Mouse (Mus musculus) embryonic facial prominence, embryonic 11.5 days (tissue): ENCODE measurements around the gene Lrrc3c. TPM values are rescaled to one million over a fixed set of nuclear protein-coding genes. Genes with fewer than 3 reads are reported as not detected.

Source experiments
- ATAC-seq: fragments of 200-750 bp; cut with Nextera tagmentation; replicated peaks from 2 replicates; pipeline ENCODE4 v1.8.0; 2017; ENCODE audit warnings: low read depth; ENCODE audit not compliant: insufficient number of reproducible peaks, low FRiP score, low TSS enrichment
- DNase-seq: peaks from one replicate; pipeline ENCODE4 v3.0.0-alpha.2; 2015; ENCODE audit warnings: low spot score
- H3K27ac ChIP-seq: fragments of 300-500 bp; sonication (generic); replicated peaks from 2 replicates; pipeline ENCODE4 v1.5.1; 2014; ENCODE audit warnings: mild to moderate bottlenecking, low read depth, low read length, control low read depth
- H3K27me3 ChIP-seq: fragments of 300-500 bp; sonication (generic); 2 replicates; pipeline ENCODE4 v1.6.1; 2014; ENCODE audit warnings: mild to moderate bottlenecking, low read length, moderate library complexity, mixed read lengths; ENCODE audit not compliant: control insufficient read depth, insufficient read depth
- H3K36me3 ChIP-seq: fragments of 300-500 bp; sonication (generic); replicated peaks from 2 replicates; pipeline ENCODE4 v1.6.1; 2014; ENCODE audit warnings: low read depth, mild to moderate bottlenecking, low read length, moderate library complexity, mixed read lengths; ENCODE audit not compliant: control insufficient read depth, insufficient read depth
- H3K4me1 ChIP-seq: fragments of 300-500 bp; sonication (generic); 2 replicates; pipeline ENCODE4 v1.6.1; 2014; ENCODE audit warnings: low read length, mixed read lengths; ENCODE audit not compliant: control insufficient read depth, insufficient read depth
- H3K4me2 ChIP-seq: fragments of 300-500 bp; sonication (generic); 2 replicates; pipeline ENCODE4 v1.6.1; 2014; ENCODE audit warnings: low read depth, mild to moderate bottlenecking, control low read depth, low read length, moderate library complexity
- H3K4me3 ChIP-seq: fragments of 300-500 bp; sonication (generic); 2 replicates; pipeline ENCODE4 v1.5.1; 2014; ENCODE audit warnings: low read depth, low read length, control low read depth
- H3K9ac ChIP-seq: fragments of 300-500 bp; sonication (generic); replicated peaks from 2 replicates; pipeline ENCODE4 v1.6.1; 2014; ENCODE audit warnings: mild to moderate bottlenecking, control low read depth, low read length
- H3K9me3 ChIP-seq: fragments of 300-500 bp; sonication (generic); replicated peaks from 2 replicates; pipeline ENCODE4 v1.6.1; 2016; ENCODE audit warnings: mild to moderate bottlenecking, low read length, inconsistent platforms, mixed read lengths; ENCODE audit not compliant: control insufficient read depth
- WGBS: fragments of 180-500 bp; shearing (Covaris S2); extraction: QIAGEN DNeasy Blood & Tissue Kit; methylation state at CpG from one replicate; pipeline ENCODE4 v1.1.7; 2014; 5-methylcytosine and 5-hydroxymethylcytosine counted together
- polyA plus RNA-seq: library from polyadenylated mRNA; unstranded; fragments of >200 nt; fragmentation: Nextera tagmentation; extraction: Ambion mirVana; gene quantifications from 2 replicates; pipeline ENCODE4 v1.2.1, GENCODE M21; 2014

The Lrrc3c gene
- polyA plus RNA-seq, 1 experiment from 2014 or later, result not detected

DNA sequence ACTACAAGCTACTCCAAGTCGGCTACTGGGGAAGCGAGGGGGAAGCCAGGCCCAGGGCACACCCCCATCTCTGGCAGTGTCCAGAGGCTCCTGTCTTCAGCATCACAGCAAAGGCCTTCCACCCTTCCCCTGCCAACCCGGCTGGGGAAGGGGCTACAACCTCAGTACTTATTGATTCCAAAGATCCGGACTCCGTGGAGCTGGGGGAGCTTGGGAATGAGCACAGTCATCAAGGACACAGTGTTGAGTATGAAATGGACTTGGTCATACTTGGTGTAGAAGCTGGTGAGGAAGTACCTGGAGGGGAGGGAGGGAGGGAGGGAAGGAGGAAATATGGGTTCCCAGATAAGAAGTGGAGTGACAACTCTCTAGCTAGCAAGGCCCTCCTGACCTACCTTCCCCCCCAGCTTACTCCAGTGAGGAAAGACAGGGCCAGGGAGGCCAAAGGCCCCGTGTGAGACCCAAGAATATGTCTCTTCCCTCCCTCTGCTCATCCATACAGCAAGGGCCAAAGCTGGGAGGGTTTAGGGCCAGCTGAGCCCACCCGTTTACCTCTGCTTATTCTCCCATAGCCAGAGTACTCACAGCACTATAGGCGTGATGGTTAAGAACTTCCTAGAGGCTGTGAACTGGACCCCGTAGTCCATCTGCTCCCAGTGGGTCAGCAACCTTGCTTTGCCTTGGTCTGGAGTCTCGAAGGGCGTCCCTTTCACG lies 15.4 kb upstream of the Lrrc3c start:
- ATAC-seq (no peak), DNase-seq (no peak)
- Histone ChIP-seq H3K4me2 (no peak overlapping the region), H3K4me3 (no peak overlapping the region), H3K9me3 (no peaks in the 10 kb centered on the region), H3K36me3 (no peaks in the 10 kb centered on the region; the same call in none of the 2 replicates), H3K9ac (no peak overlapping the region), H3K27me3 (no peaks in the 10 kb centered on the region), H3K4me1 (no peaks in the 10 kb centered on the region; the same call in 1 of the 2 replicates), H3K27ac (no peak overlapping the region; the same call in 1 of the 2 replicates)
- WGBS, result 82% methylated on average over 12 of the region's 12 CpGs

GRCm38 (mm10) chr11:98583265-98583552 lies 14.9 kb upstream of the Lrrc3c start:
- Histone ChIP-seq H3K4me1 (no peaks in the 10 kb centered on the region; the same call in 1 of the 2 replicates), H3K27me3 (no peaks in the 10 kb centered on the region), H3K4me3 (no peak overlapping the region), H3K36me3 (no peaks in the 10 kb centered on the region; the same call in none of the 2 replicates), H3K27ac (no peak overlapping the region), H3K4me2 (no peak overlapping the region), H3K9me3 (no peaks in the 10 kb centered on the region), H3K9ac (no peak overlapping the region)
- DNase-seq (no peak), ATAC-seq (no peak)
- 83% methylated on average over 3 of the region's 3 CpGs for WGBS

DNA sequence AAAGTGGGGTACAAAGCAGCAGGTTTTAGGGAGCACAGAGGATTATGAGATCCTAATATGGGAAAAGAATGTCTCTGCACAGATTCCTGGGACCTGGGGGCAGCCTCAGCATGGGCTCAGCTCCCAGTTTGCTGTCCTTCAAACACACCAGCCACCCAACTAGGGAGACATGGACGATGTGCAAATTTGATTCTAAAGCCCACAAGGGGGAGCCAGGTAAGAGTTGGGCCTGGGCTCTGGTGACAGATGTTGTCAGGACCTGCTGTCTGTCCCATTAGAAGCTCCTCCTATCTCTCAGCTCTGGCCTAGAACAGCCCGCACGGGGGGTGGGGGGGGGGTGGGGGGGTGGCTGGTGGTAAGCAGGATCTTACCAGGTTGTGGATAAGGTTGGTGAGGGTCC lies 14.5 kb upstream of the Lrrc3c start:
- ATAC-seq, result no peak
- Histone ChIP-seq H3K9ac (no peak overlapping the region), H3K27me3 (no peaks in the 10 kb centered on the region), H3K4me3 (no peak overlapping the region), H3K27ac (no peak overlapping the region), H3K9me3 (no peaks in the 10 kb centered on the region), H3K4me2 (no peak overlapping the region), H3K36me3 (no peaks in the 10 kb centered on the region; the same call in none of the 2 replicates), H3K4me1 (no peaks in the 10 kb centered on the region; the same call in 1 of the 2 replicates)
- DNase-seq, result no peak
- 31% methylated on average over 3 of the region's 3 CpGs for WGBS

GRCm38 (mm10) chr11:98584146-98584545 lies 13.9 kb upstream of the Lrrc3c start:
- 69% methylated on average over 1 of the region's 1 CpGs for WGBS
- H3K9ac ChIP-seq, result no peak overlapping the region

DNA sequence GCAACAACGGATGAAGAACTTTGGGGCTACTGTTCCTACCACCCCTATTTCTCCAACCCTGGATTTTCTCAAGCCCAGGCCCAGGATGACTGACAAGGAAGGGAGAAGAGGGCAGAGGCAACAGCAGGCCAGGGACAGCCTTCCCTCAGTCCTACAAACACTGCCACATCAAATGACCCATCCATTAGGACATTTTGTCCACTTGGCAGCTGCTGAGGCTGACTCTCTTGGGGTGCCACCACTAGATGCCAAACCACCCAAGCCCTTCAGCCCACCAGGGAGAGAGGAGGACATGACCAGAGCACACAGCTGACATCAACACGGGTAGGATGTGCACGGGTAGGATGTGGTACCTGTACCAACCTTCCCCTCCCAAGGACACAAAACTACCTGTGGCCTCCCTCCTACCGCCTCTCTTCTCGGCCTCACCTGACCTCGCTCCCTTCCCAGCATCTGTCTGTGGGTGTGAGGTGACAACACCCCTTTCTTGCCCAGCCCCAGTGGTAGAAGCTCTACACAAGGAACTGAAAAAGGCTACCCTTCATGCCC lies 13.4 kb upstream of the Lrrc3c start:
- Histone ChIP-seq H3K9me3 (no peaks in the 10 kb centered on the region), H3K4me2 (no peak overlapping the region), H3K27me3 (no peaks in the 10 kb centered on the region), H3K4me1 (no peaks in the 10 kb centered on the region; the same call in 1 of the 2 replicates), H3K27ac (no peak overlapping the region), H3K36me3 (no peaks in the 10 kb centered on the region; the same call in none of the 2 replicates), H3K4me3 (no peak overlapping the region), H3K9ac (no peak overlapping the region)
- no peak for ATAC-seq
- WGBS, result 90% methylated on average over 6 of the region's 6 CpGs
- DNase-seq, result no peak

More at GRCm38 (mm10) chr11:98584146-98584545, 13.9 kb upstream of the Lrrc3c start:
- H3K36me3 ChIP-seq, result no peaks in the 10 kb centered on the region; the same call in none of the 2 replicates
- no peaks in the 10 kb centered on the region for H3K9me3 ChIP-seq
- H3K4me1 ChIP-seq, result no peaks in the 10 kb centered on the region; the same call in 1 of the 2 replicates
- DNase-seq (no peak), ATAC-seq (no peak)
- no peak overlapping the region for H3K4me2 ChIP-seq
- no peaks in the 10 kb centered on the region for H3K27me3 ChIP-seq
- no peak overlapping the region for H3K4me3 ChIP-seq
- H3K27ac ChIP-seq, result no peak overlapping the region

DNA sequence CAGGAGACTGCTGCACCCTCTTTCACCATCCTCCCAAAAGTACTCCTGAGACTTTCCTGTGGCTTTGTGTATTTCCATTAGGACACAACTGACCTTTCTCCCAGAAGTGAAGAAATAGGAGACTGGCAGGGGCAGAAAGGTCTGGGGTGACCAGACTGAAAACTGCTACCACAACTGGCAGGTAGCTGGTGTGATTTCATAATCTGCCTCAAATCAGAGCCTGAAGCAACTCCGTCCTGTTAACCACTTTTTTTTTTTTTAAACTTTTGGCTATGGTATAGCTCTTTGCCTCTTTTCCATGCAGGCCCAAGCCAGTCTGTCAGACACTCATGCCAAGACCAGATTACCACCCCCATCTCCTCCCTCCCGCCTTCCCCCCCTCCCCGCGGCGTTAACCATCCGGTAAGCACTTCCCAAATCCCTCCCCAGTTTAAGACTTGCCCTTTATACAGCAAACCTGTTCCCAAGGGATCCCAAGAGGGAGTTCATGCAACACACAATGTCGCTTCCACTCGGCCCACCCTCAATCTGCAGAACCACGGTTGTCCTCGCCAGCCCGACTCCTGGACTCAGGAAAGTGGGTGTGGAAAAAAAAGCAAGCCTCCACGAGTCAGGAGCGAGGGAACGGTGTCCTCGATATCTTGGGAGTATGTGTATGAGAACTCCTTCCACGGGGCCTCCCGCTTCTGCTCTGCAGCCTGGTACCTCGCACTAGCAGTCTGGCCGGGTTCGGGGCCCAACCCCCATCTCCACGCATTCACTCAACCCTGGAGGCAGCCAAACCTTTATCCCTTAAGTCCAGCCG lies 11.8 kb upstream of the Lrrc3c start:
- Histone ChIP-seq H3K36me3 (no peaks in the 10 kb centered on the region; the same call in 1 of the 2 replicates), H3K4me1 (no peaks in the 10 kb centered on the region; the same call in 1 of the 2 replicates), H3K4me2 (peak overlapping the region; percentile 71), H3K27ac (no peak overlapping the region; the same call in 1 of the 2 replicates), H3K9me3 (no peaks in the 10 kb centered on the region), H3K9ac (peak overlapping the region; percentile 85), H3K27me3 (no peaks in the 10 kb centered on the region), H3K4me3 (peak overlapping the region; percentile 80)
- ATAC-seq (0 out of 2 replicates have a peak, but pooled peaks have one; percentile 32), DNase-seq (no peak)
- 2% methylated on average over 22 of the region's 22 CpGs for WGBS

DNA sequence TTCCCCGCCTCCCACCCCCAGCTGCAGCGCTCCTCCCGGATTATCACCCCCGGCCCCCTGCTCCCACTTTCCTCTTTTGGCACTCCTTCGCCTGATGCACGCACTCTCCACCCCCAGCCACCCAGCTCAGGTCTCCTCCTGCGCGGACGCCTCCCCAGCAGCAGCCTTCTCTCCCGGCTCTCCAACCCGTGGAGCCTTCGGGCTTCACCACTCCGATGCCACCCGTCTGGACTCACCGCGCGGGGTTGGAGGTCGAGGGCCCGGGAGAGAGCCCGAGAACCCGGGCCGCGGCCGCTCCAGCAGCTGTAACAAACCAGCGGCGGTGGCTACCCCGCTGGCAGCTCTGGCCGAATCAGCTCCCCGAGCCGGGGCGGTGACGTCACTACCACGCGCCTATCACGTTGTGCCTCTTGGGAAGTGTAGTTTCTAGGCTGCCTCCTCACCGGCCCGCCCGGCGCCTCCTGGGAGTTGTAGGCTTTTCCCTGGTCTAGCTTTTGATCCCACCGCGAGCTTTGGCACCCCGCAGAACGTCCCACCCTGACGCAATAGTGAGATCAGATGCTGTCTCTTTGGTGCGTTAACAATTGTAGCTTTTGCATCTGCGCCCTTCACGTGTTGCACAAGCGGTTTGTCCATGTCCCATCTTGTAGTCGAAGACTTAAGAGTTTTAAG lies 11.1 kb upstream of the Lrrc3c start, which contains the start of gene Ormdl3:
TSS of gene Ormdl3 (minus strand) at position 477 of the 672 bp plus-strand sequence.
- H3K27me3 ChIP-seq, result no peaks in the 10 kb centered on the region
- H3K9ac ChIP-seq, result peak within 1 kb of the TSS; percentile 85
- H3K27ac ChIP-seq, result no peak within 1 kb of the TSS; the same call in 1 of the 2 replicates
- H3K4me1 ChIP-seq, result no peaks in the 10 kb centered on the region; the same call in 1 of the 2 replicates
- ATAC-seq (peak; percentile 89), DNase-seq (peak; percentile 99)
- no peaks in the 10 kb centered on the region for H3K9me3 ChIP-seq
- under 1% methylated on average over 49 of the region's 49 CpGs for WGBS
- H3K4me3 ChIP-seq, result peak within 1 kb of the TSS; percentile 80
- peak within 1 kb of the TSS; percentile 71 for H3K4me2 ChIP-seq
- no peaks in the 10 kb centered on the region; the same call in 1 of the 2 replicates for H3K36me3 ChIP-seq
